Mouse (Mus musculus) layer of hippocampus, adult 8-10 months (tissue): ENCODE data around the gene Ptprcap. TPM values are rescaled to one million over a fixed set of nuclear protein-coding genes. Genes with fewer than 3 reads are reported as not detected.

Experiments
- DNase-seq, 2 experiments: peaks; one replicate each; pipeline ENCODE4 v3.0.0; 2022; ENCODE audit warnings: low spot score in 2 of 2
- total RNA-seq, 4 experiments: library from RNA; stranded (reverse); gene quantifications; 2 replicates each; pipeline ENCODE4 v1.2.4; 2022

The Ptprcap gene
- total RNA-seq, 4 experiments from 2014 or later, result 1.3 to 4.4 (median 1.6) TPM

GRCm38 (mm10) chr19:4147782-4148490 is 5.5 kb upstream of the Ptprcap start:
- no peak for DNase-seq

- DNase-seq, result peak; percentile 93
These were observed 5.0 kb upstream of the Ptprcap start, which contains the start of gene Coro1b for GRCm38 (mm10) chr19:4148491-4148806. Gene Coro1b, plus strand, starts transcription at chr19:4148619.

- DNase-seq, result no peak
These were observed 4.6 kb upstream of the Ptprcap start for GRCm38 (mm10) chr19:4148819-4149218.

GRCm38 (mm10) chr19:4149283-4149682 is 4.1 kb upstream of the Ptprcap start:
- no peak for DNase-seq

- DNase-seq, result no peak
These were observed 3.5 kb upstream of the Ptprcap start for GRCm38 (mm10) chr19:4149764-4150461.

- no peak for DNase-seq
These were observed 2.6 kb upstream of the Ptprcap start for GRCm38 (mm10) chr19:4150567-4151487.

GRCm38 (mm10) chr19:4151488-4151860 is 1.9 kb upstream of the Ptprcap start:
- DNase-seq, result no peak

GRCm38 (mm10) chr19:4151898-4152297 is 1.5 kb upstream of the Ptprcap start:
- no peak for DNase-seq

- no peak for DNase-seq
These were observed 766 bp upstream of the Ptprcap start for GRCm38 (mm10) chr19:4152445-4153231.

GRCm38 (mm10) chr19:4154437-4155222 is 1.2 kb downstream of the Ptprcap start:
- no peak for DNase-seq

GRCm38 (mm10) chr19:4155223-4156072 is 2.0 kb downstream of the Ptprcap start:
- DNase-seq, result no peak

- no peak for DNase-seq
These were observed 2.7 kb downstream of the Ptprcap start for GRCm38 (mm10) chr19:4156073-4156579.

- DNase-seq, result no peak
These were observed 3.4 kb downstream of the Ptprcap start for GRCm38 (mm10) chr19:4156771-4157170.

- no peak for DNase-seq
These were observed 5.6 kb downstream of the Ptprcap start for GRCm38 (mm10) chr19:4159049-4159448.

- DNase-seq, result peak; percentile 96 to 98
These were observed 9.5 kb downstream of the Ptprcap start, which contains the start of gene Rps6kb2 for GRCm38 (mm10) chr19:4162646-4163542. Gene Rps6kb2, minus strand, starts transcription at chr19:4163354.

- DNase-seq, result no peak
These were observed 10.1 kb downstream of the Ptprcap start for GRCm38 (mm10) chr19:4163543-4163887.

GRCm38 (mm10) chr19:4164100-4164499 is 10.7 kb downstream of the Ptprcap start:
- DNase-seq, result no peak

- no peak for DNase-seq
These were observed 11.3 kb downstream of the Ptprcap start for GRCm38 (mm10) chr19:4164721-4165120.
